Mouse (Mus musculus) limb, embryonic 15.5 days (tissue): Measurements from ENCODE around the gene Ifngr2. TPM values are rescaled to one million over a fixed set of nuclear protein-coding genes. Genes with fewer than 3 reads are reported as not detected.
A peak's percentile ranks its signal among the peaks of the same experiment; 100 is the strongest.

ENCODE experiments used
- ATAC-seq: fragments of 200-750 bp; cut with Nextera tagmentation; 2 replicates; pipeline ENCODE4 v1.8.0; 2017; ENCODE audit warnings: low read depth, moderate TSS enrichment; ENCODE audit not compliant: insufficient number of reproducible peaks, low FRiP score, low TSS enrichment
- H3K27ac ChIP-seq: fragments of 300-500 bp; sonication (generic); 2 replicates; pipeline ENCODE4 v1.5.1; 2015; ENCODE audit warnings: moderate library complexity, mild to moderate bottlenecking, inconsistent platforms
- H3K27me3 ChIP-seq: fragments of 300-500 bp; sonication (generic); 2 replicates; pipeline ENCODE4 v1.6.1; 2015; ENCODE audit warnings: inconsistent platforms
- H3K36me3 ChIP-seq: fragments of 300-500 bp; sonication (generic); 2 replicates; pipeline ENCODE4 v1.6.1; 2015; ENCODE audit warnings: inconsistent platforms
- H3K4me1 ChIP-seq: fragments of 300-500 bp; sonication (generic); 2 replicates; pipeline ENCODE4 v1.6.1; 2015; ENCODE audit warnings: inconsistent platforms
- H3K4me2 ChIP-seq: fragments of 300-500 bp; sonication (generic); 2 replicates; pipeline ENCODE4 v1.6.1; 2015; ENCODE audit warnings: mild to moderate bottlenecking, inconsistent platforms
- H3K4me3 ChIP-seq: fragments of 300-500 bp; sonication (generic); 2 replicates; pipeline ENCODE4 v1.5.1; 2015; ENCODE audit warnings: mild to moderate bottlenecking, inconsistent platforms
- H3K9ac ChIP-seq: fragments of 300-500 bp; sonication (generic); 2 replicates; pipeline ENCODE4 v1.6.1; 2015; ENCODE audit warnings: inconsistent platforms
- H3K9me3 ChIP-seq: fragments of 300-500 bp; sonication (generic); 2 replicates; pipeline ENCODE4 v1.6.1; 2016; ENCODE audit warnings: inconsistent platforms
- WGBS: fragments of 180-500 bp; shearing (Covaris S2); methylation state at CpG from one replicate; pipeline ENCODE4 v1.1.7; 2015; 5-methylcytosine and 5-hydroxymethylcytosine counted together
- polyA plus RNA-seq: library from polyadenylated mRNA; unstranded; fragments of >200 nt; fragmentation: Nextera tagmentation; extraction: Ambion mirVana; gene quantifications from 2 replicates; pipeline ENCODE4 v1.2.1, GENCODE M21; 2015

Ifngr2 gene
- polyA plus RNA-seq, 1 experiment from 2014 or later: 56.6 TPM

DNA sequence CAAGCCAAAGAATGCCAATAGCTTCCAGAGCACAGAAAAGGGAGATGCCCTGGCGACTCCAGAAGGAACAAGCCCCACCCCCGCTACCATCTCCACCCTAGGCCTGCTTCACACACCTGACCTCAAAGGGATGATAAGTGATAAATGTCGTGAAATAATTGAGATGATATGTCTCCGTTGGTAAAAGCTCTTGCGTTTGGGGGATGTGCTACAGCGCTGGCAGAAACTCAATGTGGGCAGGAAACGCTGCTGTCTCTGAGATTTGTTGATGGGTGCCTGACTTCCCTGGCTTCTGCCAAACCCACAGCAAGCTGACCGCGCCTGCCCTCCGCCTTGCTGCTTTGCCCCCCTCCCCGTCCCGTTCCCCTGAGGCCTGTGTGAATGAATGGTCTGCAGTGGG is 6.8 kb downstream of the Ifngr2 start:
- Histone ChIP-seq H3K9ac (no peak overlapping the region), H3K36me3 (peaks cover 23% of the 10 kb centered on the region), H3K4me1 (peaks cover 28% of the 10 kb centered on the region), H3K27me3 (no peaks in the 10 kb centered on the region), H3K27ac (no peak overlapping the region), H3K4me3 (no peak overlapping the region), H3K4me2 (0 out of 2 replicates have a peak overlapping the region, but pooled peaks have one; percentile 14), H3K9me3 (no peaks in the 10 kb centered on the region)
- no peak for ATAC-seq
- 43% methylated on average over 12 of the region's 12 CpGs for WGBS

DNA sequence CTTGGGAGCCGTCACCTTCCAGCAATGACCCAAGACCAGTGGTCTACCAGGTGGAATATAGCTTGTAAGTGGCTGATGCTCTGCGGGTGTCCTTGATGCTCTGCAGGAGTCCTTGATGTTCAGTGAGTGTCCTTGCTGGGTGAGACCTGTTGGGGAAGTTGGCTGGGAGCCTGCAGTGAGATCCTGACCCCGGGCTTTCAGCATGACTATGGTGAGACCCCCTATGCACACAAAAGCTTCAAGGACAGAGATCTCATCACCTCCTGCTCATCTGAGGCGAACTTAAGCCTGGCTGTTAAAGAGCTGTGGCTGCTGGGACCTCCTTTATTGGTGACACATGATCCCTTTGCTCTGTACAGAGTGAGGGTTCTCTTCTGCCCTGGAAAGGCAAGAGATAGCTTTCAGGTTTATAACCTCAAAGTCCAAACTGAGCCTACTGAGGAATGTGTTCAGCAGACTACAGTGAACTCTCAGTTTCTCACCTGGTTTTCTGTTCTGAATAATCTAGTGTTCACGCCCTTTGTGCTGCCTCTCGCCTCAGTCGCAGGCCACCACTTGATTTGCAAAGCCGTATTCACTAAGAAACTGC is 8.2 kb downstream of the Ifngr2 start:
- WGBS: 83% methylated on average over 8 of the region's 8 CpGs
- Histone ChIP-seq H3K36me3 (peaks cover 34% of the 10 kb centered on the region), H3K4me2 (no peak overlapping the region), H3K27me3 (no peaks in the 10 kb centered on the region), H3K4me3 (no peak overlapping the region), H3K4me1 (peaks cover 20% of the 10 kb centered on the region), H3K9ac (no peak overlapping the region), H3K9me3 (no peaks in the 10 kb centered on the region), H3K27ac (no peak overlapping the region)
- ATAC-seq: no peak

DNA sequence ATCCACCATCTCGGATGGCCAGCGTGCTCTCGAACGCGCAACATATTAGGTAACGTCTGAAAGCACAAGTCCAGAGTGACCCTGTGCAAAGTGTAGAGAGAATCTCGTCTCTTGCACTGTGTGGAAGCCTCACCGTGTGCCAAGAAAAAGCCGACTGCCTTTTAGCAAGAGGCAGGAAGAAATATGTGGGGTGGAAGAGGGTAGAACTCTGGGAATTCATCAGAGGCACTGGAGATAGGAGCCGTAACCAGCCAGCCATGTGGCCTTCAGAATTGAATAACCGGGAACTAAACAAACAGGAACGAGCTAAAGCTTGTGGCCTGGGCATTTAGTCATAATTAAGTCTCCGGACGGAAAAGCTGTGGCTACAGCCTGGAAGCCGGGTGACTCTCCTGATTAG is 9.8 kb downstream of the Ifngr2 start:
- H3K27me3 ChIP-seq: no peaks in the 10 kb centered on the region
- no peak for ATAC-seq
- H3K9me3 ChIP-seq: no peaks in the 10 kb centered on the region
- no peak overlapping the region for H3K4me2 ChIP-seq
- H3K4me3 ChIP-seq: no peak overlapping the region
- H3K4me1 ChIP-seq: peaks cover 18% of the 10 kb centered on the region
- WGBS: 62% methylated on average over 15 of the region's 15 CpGs
- no peak overlapping the region for H3K9ac ChIP-seq
- peaks cover 48% of the 10 kb centered on the region for H3K36me3 ChIP-seq
- H3K27ac ChIP-seq: 0 out of 2 replicates have a peak overlapping the region, but pooled peaks have one; percentile 22

DNA sequence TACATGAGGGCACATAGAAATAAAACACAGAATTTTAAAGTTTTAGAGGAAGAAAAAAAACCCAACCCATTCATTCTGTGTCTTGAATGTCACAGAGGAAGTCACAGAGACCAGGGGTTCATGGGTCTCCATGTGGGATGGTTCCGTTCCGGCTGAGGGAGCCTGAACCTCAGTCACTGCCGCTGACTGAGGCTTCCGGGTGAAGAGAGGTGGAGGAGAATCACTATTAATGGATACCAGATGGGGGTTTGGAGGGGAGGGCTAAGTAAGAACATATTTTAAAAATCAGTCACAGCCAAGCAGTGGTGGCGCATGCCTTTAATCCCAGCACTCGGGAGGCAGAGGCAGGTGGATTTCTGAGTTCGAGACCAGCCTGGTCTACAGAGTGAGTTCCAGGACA is 10.3 kb downstream of the Ifngr2 start:
- Histone ChIP-seq H3K9ac (no peak overlapping the region), H3K27ac (0 out of 2 replicates have a peak overlapping the region, but pooled peaks have one; percentile 22), H3K9me3 (no peaks in the 10 kb centered on the region), H3K4me3 (no peak overlapping the region), H3K27me3 (no peaks in the 10 kb centered on the region), H3K4me2 (no peak overlapping the region), H3K4me1 (peaks cover 18% of the 10 kb centered on the region), H3K36me3 (peaks cover 54% of the 10 kb centered on the region)
- ATAC-seq: no peak
- WGBS: 50% methylated on average over 7 of the region's 7 CpGs

DNA sequence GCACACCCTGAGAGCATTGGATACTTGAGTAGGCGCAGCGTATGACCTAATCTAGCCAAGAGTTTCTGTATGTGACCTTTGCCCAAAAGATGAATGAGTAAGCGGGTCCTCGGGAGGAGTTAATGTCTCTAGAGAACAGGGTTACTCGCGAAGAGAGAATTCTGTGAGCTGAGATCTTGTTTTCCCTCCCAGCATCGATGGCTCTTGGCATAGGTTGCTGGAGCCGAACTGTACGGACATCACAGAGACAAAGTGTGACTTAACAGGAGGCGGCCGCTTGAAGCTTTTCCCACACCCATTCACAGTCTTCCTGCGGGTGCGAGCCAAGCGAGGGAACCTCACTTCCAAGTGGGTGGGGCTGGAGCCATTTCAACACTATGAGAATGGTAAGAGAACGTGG is 10.8 kb downstream of the Ifngr2 start:
- Histone ChIP-seq H3K4me1 (peaks cover 18% of the 10 kb centered on the region), H3K9me3 (no peaks in the 10 kb centered on the region), H3K27me3 (no peaks in the 10 kb centered on the region), H3K4me3 (no peak overlapping the region), H3K9ac (no peak overlapping the region), H3K36me3 (peaks cover 58% of the 10 kb centered on the region), H3K4me2 (no peak overlapping the region), H3K27ac (no peak overlapping the region)
- 89% methylated on average over 15 of the region's 15 CpGs for WGBS
- ATAC-seq: no peak

DNA sequence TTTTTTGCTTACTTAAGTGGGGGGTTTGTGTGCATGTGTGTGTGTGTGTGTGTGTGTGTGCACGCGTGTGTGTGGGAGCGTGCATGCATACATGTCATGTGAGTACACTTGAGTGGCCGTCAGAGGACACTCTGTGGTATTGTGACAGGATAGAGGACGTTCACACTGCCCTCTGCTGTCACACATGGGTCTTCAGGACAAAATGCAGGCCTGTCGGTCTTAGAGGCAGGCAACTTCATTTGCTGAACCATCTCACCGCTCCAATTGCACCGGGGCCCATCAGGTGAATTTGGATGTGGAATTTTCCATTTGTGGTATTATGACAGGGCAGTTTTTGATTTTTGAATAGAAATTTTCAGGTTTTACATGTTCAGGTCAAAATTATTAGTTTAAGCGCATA is 14.2 kb downstream of the Ifngr2 start:
- Histone ChIP-seq H3K36me3 (peaks cover 66% of the 10 kb centered on the region), H3K27me3 (no peaks in the 10 kb centered on the region), H3K9me3 (no peaks in the 10 kb centered on the region), H3K4me1 (peaks cover 6% of the 10 kb centered on the region), H3K4me3 (no peak overlapping the region), H3K27ac (no peak overlapping the region), H3K4me2 (no peak overlapping the region), H3K9ac (no peak overlapping the region)
- ATAC-seq: no peak
- WGBS: 57% methylated on average over 9 of the region's 9 CpGs

DNA sequence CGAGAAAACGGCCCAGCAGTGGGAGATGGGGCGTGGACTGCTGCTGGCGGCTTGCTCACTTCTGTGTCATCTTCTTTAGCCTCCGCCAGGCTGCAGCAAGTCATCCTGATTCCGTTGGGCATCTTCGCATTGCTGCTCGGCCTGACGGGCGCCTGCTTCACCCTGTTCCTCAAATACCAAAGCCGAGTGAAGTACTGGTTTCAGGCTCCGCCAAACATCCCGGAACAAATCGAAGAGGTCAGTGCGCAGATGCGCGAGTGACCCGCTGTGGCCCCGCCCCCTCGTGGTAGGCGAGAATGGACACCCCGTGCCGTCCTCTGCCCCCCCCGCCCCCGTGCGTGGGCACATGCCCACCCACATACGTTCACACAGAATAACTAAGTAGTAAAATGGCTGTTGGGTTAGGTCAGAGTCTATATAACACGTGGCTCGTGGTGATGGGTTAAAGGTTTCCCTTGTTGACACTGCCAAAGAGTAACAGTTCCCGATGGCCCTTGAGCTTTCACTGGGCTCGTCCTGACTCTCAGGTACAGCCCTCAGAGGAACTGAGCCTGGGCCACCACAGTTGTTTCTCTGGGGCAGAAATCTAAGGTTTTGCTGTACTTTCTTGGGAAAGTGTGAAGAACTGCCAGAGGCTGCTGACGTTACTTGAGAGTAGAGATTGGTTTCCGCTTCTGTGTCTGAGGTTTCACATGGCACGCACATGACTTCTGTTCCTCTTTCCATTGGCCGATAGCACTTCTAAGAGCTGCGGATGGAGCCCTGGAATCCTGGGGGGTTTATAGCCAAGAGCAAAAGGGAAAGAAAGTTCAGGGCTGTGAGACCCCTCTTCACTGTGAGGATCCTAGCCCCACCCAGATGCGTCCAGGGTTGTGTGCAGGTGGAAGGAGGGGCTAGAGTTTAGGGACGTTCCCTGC is 14.9 kb downstream of the Ifngr2 start:
- Histone ChIP-seq H3K36me3 (peaks cover 66% of the 10 kb centered on the region), H3K4me2 (no peak overlapping the region), H3K27ac (no peak overlapping the region), H3K9ac (no peak overlapping the region), H3K4me3 (no peak overlapping the region), H3K4me1 (peaks cover 5% of the 10 kb centered on the region), H3K27me3 (no peaks in the 10 kb centered on the region), H3K9me3 (no peaks in the 10 kb centered on the region)
- 73% methylated on average over 38 of the region's 38 CpGs for WGBS
- ATAC-seq: no peak

DNA sequence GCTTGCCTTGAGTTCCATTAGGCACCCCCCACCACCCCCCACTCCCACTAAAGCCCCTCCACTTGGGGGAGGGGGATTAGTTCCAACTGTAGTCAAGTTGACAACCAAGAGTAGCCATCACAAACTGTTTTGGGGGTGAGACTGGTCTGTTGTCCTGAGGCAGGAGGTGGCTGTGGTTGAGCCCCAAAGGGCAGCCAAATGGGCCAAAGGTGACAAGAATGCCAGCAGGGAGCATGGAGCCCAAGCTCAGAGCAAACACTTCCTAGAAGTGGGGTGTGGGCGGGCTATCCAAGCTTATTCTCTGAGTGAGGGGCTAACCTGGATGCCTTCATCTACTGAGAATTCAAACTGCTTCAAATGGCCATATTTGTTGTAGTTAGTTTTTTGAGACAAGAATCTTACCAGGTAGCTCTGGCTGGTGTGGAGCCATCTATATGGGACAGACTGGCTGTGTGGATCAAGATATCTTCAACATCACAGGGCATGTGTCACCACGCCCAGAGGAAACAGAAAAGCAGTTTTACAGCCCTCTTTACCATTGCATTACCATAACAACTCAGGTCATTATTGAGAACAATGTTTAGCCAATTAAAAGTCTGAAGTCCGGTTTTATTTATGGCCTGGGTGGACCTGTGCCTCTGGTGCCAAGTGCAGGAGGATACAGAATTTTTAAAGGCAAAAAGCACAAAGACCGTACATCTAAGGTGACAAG is 17.9 kb downstream of the Ifngr2 start:
- H3K36me3 ChIP-seq: peaks cover 48% of the 10 kb centered on the region
- 62% methylated on average over 4 of the region's 4 CpGs for WGBS

DNA sequence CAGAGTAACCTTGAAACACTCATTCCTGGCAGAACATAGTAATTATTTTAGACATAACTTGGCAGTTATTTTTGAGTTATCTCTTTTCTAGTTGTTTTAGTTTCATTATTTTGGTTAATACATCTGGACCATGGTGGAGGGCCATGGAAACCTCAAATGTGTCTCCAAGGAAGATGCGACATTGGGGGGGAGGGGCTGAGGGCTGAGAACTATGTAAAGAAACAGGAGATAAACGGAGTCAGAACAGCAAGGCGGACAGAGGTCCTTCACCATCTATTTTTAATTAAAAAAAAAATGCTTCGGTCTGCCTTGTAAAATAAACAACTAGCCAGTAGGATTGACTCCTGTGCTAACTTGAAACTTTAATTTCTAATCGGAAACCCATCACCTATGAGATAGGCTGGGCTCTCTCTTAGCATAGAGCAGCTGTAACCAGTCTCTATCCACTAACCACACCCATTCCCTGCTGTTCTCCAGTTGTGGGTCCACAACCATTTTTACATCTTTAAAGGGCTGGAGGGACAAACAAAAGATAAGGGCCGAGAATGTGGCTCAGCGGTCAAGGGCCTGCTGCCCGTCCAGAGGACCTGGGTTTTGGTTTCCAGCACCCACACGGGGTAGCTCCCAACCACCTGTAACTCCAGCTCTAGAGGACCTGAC is 18.6 kb downstream of the Ifngr2 start:
- Histone ChIP-seq H3K36me3 (peaks cover 42% of the 10 kb centered on the region), H3K27ac (no peak overlapping the region), H3K4me1 (no peaks in the 10 kb centered on the region), H3K9ac (no peak overlapping the region), H3K4me2 (no peak overlapping the region), H3K4me3 (no peak overlapping the region), H3K27me3 (no peaks in the 10 kb centered on the region), H3K9me3 (no peaks in the 10 kb centered on the region)
- ATAC-seq: no peak
- WGBS: 74% methylated on average over 9 of the region's 9 CpGs

More for the DNA sequence above, 17.9 kb downstream of the Ifngr2 start:
- Histone ChIP-seq H3K9me3 (no peaks in the 10 kb centered on the region), H3K27me3 (no peaks in the 10 kb centered on the region), H3K4me3 (no peak overlapping the region), H3K4me2 (no peak overlapping the region), H3K9ac (no peak overlapping the region), H3K4me1 (no peaks in the 10 kb centered on the region), H3K27ac (no peak overlapping the region)
- no peak for ATAC-seq

DNA sequence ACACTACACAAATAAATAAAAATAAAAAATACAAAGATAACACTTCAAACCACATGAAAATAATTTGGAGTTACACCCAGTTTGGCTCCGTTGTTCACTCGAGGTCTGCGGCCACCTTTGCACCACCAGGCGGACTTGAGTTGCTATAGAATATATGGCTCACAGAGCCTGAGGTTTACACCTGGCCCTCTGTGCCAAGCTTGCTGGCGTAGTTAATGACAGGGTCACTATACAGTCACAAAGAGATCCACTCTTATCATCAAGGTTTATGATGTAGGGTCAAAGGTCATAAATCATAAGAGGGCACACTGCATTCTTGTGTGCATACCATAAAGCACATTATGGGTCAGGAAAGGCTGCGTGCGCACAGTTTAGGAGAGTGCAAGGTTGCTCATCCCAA is 19.1 kb downstream of the Ifngr2 start:
- Histone ChIP-seq H3K9ac (no peak overlapping the region), H3K4me2 (no peak overlapping the region), H3K4me1 (no peaks in the 10 kb centered on the region), H3K36me3 (peaks cover 36% of the 10 kb centered on the region), H3K4me3 (no peak overlapping the region), H3K27me3 (no peaks in the 10 kb centered on the region), H3K27ac (no peak overlapping the region), H3K9me3 (no peaks in the 10 kb centered on the region)
- 77% methylated on average over 7 of the region's 7 CpGs for WGBS
- ATAC-seq: no peak

DNA sequence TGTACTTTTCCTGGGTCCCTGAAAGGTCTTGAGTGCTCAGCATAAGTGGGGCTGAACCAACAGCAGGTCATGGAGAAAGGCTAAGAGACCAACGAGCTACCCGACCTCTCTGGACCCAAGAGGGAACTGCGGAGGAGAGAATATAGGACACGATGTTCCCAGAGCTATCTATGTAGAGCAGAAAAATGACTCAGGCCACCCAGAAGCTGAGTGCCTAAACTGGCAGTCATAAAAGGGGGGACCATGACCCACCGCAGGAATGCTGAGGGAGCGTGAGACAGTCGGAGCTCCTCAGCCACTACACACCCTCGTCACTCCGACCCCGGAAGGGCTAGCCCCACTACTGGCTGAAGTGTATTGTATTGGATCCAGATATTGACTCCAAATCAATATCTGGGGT is 22.1 kb downstream of the Ifngr2 start:
- no peak for ATAC-seq
- no peaks in the 10 kb centered on the region for H3K27me3 ChIP-seq
- no peak overlapping the region for H3K9ac ChIP-seq
- 86% methylated on average over 10 of the region's 10 CpGs for WGBS
- no peaks in the 10 kb centered on the region for H3K9me3 ChIP-seq
- no peak overlapping the region for H3K4me3 ChIP-seq
- no peak overlapping the region for H3K27ac ChIP-seq
- peaks cover 12% of the 10 kb centered on the region for H3K36me3 ChIP-seq
- H3K4me2 ChIP-seq: no peak overlapping the region
- H3K4me1 ChIP-seq: no peaks in the 10 kb centered on the region
